Mouse (Mus musculus): ENCODE measurements around the gene Dnase1l1.

Gene Dnase1l1

DNA sequence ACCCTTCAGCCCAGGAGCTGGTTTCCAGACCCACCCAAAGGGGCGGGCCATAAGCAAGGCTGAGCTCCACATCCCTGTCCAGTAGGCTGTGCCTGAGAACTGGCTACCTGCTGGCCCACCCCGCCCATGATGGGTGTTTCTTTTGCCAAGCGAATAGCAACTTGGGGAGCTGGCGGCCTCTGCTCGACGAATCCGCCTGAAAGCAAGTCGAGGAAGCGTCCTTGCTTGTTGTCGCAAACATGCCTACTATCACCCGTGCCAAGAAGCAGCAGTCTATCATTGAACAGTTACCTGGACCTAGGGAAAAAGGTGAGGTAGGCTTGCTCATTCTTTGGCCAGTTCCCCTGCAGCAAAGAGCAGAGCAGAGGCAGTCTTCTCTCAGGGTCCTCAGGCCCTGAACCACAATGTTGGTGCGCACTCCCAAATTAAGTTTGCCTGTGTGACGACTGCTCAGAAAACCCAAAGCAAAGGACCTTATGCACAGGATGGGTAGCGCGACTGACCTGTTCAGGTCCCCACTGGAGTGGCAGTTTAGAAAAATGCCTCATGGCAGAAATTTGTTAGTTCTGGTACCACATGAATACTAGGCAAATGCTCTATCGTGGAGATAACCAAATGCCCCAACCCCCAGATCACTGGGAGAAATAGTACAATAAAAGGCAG is at the start of gene Dnase1l1, which contains the start of gene Taz:
TSS of gene Dnase1l1 (minus strand) at position 606 of the 663 bp plus-strand sequence.
TSS of gene Taz (plus strand) at position 181 of the 663 bp plus-strand sequence.
- DNase-seq (ENCODE audit: low read depth): peak; percentile 93

DNA sequence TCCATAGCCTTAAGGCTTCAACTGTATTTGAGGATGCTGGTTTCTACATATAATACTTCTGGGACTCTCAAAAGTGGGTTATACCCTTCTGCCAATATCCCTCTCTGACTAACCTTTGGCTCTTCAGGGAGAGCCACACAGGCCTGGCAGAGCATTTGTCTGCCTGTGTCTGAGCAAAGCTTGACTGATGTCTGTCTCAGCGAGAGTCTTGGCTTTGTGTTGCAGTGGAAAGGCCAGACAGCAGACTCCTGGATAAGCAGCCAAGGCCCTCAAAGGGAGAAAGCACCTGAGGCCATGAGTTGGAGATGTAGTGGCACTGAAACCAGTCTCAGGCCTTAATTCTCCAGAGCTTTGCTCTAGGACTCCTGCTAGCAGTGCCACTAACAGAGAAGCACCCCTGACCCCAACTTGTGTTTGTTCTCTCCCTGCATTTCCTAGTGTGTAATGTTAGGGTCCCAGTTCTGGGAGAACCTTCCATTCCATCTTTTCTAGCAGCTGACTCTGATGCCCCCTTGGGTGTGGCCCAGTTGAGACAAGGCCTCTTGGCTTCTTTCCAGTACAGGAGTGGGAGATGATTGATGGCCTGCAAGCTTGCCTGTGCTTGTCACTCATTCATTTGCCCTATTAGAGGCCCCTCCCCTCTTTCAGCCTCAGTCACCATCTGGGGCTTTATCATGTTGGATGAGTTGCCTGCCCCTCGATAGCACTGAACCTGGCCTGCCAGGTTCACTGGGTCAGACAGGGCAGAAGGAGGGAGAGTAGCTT is 48.2 kb upstream of the Dnase1l1 start:
- no peak for DNase-seq (ENCODE audit: low read depth)

DNA sequence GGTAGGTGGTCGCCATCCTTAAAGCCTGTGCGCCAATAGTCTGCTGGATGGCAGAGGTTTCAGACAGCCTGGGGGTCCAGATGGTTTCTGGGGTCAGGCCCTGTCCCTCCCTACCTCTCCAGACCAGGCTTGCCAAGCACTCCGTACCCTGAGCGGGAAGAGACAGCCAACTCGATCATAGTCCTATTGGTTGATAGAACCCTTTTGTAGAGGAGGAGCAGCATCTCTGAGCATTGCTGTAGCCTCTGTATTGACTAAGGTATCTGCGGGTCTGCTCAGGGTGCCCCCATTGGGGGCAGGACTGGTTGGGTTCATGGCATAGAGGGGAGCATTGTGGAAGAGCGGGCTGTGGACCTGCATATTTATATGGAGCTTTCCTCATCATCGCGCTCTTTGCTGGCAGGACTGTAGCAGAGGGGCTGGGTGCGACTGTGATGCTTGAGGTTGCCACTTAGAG is 47.1 kb upstream of the Dnase1l1 start:
- DNase-seq (ENCODE audit: low read depth): no peak

DNA sequence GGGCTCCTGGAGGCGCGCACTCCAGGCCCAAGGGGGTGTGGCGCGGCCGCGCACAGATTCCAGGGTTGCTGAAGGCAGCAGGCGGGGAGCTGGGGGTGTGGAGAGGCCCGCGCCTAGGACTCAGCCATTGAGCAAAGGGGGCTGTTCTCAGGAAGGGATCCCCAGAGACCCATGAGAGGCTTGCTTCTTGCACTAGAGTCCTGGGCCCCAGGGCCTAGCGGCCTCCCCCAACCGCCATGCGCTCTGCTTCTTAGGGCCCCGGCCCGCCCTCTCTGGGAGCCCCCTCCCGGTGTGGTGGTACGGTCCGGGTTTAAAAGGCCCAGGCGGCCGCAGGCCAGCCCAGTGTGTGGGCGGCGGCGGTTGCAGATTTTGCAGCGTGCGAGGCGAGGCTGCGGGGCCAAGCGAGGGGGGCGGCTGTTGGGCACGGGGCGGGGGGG is 46.6 kb upstream of the Dnase1l1 start, which contains the start of gene Plxna3:
TSS of gene Plxna3 (plus strand) at position 342 of the 437 bp plus-strand sequence.
- no peak for DNase-seq (ENCODE audit: low read depth)

DNA sequence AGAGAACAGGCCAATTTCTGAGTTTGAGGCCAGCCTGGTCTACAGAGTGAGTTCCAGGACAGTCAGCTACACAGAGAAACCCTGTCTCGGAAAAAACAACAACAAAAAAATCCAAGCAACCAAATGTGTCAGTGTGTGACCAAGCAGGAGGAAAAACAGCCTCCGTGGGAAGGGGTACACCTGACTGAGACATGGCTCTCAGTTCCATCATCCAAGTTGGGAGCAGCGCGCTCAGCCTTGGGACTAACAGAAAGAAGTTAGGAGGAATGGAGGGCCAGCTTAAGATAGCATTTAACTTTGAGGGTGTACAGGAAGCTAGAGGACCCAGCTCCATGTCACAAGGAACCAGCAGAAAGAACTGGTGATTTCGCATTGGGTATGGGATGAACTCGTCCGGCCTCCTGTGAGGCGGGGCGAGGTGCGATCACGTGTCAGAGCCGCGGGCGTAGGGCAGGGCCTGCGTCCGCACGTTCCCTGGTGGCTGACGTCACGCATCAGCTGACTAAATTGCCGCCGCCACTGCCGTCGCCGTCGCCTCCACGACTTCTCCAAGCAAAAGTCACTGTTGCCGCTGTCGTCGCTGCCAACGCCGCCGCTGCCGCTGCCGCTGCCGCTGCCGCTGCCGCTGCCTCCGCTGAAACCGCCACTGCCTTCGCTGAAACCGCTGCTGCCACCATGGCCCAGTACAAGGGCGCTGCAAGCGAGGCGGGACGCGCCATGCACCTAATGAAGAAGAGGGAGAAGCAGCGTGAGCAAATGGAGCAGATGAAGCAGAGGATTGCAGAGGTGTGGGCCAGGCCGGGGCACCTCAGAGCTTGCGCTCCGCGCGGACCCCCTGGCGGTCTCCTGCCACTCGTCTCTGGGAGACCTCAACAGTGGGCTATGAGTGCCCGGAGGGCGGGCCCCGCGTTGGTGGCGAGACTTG is 30.7 kb upstream of the Dnase1l1 start, which contains the start of gene Fam50a:
TSS of gene Fam50a (plus strand) at position 494 of the 925 bp plus-strand sequence.
- DNase-seq (ENCODE audit: low read depth): peak; percentile 91

DNA sequence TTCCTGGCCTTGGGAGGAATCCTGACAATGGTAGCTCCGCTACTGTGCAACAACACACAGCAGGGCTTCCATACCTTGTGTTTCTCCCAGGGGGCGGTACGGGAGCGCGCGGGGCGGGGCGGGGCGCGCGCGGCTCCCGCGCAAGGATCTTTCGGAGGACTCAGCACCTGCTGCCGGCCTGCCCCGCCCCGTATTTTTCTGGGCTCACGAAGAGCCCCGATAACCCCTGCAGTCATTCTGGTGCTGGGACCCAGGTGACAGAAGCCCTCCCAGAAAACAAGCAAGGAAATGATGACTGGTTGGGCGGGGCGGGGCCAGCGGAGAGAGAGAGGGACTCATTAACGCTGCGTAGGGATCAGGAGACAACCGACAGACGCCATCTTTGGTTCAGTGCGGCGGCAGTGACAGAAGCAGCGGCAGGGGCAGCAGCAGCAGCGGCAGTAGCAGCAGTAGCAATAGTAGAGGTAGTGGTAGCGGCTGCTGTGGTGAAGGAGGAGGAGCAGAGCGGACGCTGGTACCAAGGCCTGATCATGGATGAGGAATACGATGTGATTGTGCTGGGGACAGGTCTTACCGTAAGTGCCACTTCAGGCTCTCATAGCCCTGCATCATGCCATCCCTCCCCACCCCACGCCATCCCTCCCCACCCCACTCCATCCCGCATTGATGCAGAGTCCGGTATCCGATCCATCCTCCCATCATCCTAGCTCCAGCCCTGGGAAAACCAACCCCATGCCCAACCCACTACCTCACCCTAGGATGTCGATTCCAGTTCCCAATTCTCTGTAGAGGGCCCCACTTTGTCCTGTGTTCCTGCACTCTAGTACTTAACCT is 22.9 kb upstream of the Dnase1l1 start, which contains the start of gene Gdi1:
TSS of gene Gdi1 (plus strand) at position 132 of the 834 bp plus-strand sequence.
- peak; percentile 78 for DNase-seq (ENCODE audit: low read depth)

DNA sequence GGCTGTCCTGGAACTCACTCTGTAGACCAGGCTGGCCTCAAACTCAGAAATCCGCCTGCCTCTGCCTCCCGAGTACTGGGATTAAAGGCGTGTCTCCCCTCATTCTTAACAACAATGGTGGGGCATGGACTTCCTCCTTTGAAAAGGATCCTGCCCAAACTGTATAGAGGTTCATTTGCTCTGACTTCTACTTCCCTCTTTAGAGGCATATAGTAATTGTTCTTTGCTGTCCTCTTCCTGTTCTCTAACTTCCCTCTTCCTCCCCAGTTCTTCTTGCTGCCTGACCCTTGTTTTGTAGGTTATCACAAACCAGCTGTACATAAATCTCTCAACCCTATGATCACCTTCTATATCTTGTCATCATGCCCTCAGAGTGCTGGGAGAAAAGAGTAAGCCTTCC is 17.6 kb upstream of the Dnase1l1 start:
- DNase-seq (ENCODE audit: low read depth): no peak

DNA sequence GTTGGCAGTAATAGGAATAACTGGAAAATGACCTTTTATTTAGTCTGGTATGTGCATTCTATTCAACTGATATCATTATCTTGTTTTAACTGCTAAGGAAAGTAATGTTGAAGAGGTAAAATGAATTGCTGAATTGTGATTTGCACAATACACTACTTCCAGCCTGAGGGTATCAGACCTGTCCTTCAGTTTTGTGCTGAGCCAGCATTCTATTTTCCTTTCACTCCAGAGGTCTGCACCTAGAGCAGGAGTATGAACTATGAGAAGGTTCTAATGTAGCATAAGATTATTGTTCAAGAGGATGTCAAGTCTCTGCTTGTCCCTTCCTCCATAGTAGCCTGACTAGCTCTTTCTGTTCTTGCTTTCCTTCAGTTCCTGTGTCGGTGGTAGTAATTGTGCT is 16.2 kb upstream of the Dnase1l1 start:
- no peak for DNase-seq (ENCODE audit: low read depth)

DNA sequence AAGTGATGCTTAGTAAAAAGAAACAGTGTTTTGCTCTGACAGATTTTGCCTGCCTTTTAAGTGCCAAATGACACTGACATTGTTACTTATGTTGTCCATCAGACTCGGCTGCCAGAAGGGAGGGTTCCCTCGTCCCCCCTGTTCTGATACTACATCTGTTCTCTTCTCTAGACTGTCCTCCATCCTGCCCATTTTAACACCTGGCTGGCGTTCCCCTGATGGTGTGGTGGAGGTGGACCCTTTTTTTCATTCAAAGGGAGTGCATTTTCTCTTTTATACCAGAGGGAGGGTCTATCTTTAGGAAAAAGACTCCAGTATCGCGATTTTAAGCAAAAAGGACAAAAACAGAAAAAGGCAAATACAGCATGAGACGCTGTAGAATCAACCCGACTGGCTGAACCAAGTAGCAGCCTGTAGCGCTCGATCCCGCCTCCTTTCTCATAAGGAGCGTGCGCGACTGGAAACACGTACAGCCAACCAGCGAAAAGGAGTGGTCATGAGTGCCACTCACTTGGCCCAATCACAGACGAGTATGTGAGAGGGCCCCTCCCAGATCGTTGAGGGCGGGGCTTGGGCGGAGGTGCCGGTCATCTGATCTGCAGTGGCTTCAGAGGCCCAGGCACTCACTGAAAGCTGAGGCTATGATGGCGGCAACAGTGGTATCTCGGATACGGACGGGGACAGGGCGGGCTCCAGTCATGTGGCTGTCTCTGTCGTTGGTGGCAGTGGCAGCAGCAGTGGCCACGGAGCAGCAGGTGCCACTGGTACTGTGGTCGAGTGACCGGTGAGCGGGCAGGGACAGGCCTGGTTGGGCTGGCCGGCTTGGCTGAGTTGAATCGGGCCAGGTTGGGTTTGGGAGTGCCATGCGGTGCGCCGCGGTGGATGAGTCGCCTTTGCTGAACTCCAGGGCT is 14.7 kb upstream of the Dnase1l1 start, which contains the start of gene Atp6ap1:
TSS of gene Atp6ap1 (plus strand) at position 560 of the 911 bp plus-strand sequence.
- DNase-seq (ENCODE audit: low read depth): peak; percentile 95

DNA sequence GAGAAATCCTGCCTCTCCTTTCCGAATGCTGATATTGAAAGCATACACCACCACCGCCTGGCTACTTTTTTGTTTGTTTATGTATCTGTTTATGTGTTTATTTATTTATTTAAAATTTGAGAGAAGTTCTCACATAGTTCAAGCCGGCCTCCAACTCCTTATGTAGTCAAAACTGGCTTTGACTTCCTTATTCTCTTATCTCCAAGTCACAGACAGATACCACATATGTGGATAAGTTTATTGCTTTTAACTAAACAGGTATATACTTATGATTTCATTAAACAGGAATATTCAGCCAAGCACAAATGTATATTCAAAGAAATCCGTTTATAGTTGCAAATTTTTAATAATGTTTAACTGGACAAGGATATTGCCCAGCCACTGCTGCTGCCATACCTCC is 11.3 kb upstream of the Dnase1l1 start:
- DNase-seq (ENCODE audit: low read depth): no peak

DNA sequence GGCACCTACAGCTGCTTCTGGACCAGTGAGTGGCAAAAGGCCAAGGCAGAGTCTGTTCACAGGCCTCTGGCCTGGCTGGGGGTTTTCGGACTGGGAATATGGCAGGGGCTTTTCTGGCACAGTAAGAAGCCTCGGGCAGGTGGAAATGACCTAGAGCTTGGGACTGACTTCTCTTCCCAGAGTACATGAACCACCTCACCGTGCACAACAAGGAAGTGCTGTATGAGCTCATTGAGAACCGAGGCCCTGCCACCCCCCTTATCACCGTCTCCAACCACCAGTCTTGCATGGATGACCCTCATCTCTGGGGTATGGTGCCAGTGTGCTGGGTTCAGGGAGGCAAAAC is 928 bp upstream of the Dnase1l1 start:
- DNase-seq (ENCODE audit: low read depth): no peak

DNA sequence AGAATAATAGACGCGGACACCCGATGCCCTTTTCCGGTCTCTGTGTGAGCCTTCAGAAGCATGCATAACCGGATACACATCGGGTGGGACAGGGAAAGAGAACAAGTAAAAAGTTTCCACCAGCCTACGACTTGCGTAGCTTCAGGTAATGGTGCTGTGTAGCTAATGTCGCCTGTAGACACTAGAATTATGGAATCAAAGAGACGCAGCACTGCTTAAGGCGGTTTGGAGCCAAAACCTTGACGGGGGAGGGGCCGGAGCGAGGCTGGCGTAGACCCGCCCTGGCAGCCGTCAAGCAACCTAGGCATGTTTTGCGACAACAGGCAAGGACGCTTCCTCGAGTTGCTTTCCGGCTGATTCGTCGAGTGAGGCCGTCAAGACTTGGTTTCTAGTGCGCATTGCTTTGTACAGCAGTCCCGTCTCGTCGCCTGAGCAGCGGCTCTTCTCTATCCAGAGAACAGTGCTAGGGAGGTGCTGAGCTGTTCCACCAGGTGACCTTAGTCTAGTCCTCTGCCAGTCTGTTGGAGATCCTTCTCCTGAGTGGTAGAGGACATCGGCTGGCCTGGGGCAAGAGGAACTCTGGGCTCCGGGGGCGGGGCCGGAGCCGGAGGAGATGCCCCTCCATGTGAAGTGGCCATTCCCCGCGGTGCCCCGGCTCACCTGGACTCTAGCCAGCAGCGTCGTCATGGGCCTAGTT is 406 bp upstream of the Dnase1l1 start:
- DNase-seq (ENCODE audit: low read depth): peak; percentile 93

DNA sequence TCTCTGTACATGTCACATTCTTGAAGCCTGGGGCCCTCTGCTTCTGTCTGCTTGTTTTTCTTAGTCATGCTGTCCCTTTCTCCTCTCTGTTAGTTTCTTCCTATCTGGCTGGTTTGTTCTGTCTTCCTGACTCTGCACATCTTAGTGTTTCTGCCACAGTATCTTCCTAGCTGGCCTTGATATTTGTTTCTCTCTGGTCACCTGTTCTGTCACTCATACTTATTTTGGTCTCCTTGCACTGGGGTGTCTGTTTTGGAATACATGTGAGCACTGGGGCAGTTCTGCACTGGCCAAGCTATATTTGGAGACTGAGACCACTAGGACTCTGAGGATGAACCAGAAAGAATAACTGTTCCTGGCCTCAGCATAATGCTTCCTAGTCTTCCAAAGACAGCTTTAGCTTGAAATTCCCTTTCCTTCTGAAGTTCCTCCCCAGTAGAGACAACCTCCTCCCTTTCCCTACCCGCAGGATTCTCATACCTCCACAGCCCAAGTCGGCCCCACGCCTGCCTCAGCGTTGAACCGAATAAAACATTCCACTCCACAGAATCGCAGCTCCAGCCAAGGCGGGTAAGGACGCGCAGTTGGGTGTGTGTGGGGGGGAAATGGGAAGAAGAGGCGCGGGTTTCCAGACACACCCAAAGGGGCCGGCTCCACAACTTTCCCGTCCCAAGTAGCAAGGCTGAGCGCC is 951 bp downstream of the Dnase1l1 start:
- no peak for DNase-seq (ENCODE audit: low read depth)

DNA sequence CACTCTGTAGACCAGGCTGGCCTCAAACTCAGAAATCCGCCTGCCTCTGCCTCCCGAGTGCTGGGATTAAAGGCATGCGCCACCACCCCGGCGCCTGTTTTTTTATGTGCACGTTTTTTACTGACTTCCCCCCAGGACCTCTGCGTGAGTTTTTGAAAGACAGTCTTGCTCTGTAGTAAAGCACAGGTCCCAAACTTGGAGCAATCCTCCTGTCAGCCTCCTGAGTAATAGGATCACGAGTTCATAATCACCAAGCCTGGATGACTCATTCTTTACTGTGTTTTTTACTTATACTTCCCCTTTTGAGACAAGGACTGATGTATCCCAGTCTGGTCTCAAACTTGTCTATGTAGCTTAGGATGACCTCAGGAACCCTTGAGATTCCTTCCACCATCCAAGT is 4.2 kb downstream of the Dnase1l1 start:
- DNase-seq (ENCODE audit: low read depth): peak; percentile 81

DNA sequence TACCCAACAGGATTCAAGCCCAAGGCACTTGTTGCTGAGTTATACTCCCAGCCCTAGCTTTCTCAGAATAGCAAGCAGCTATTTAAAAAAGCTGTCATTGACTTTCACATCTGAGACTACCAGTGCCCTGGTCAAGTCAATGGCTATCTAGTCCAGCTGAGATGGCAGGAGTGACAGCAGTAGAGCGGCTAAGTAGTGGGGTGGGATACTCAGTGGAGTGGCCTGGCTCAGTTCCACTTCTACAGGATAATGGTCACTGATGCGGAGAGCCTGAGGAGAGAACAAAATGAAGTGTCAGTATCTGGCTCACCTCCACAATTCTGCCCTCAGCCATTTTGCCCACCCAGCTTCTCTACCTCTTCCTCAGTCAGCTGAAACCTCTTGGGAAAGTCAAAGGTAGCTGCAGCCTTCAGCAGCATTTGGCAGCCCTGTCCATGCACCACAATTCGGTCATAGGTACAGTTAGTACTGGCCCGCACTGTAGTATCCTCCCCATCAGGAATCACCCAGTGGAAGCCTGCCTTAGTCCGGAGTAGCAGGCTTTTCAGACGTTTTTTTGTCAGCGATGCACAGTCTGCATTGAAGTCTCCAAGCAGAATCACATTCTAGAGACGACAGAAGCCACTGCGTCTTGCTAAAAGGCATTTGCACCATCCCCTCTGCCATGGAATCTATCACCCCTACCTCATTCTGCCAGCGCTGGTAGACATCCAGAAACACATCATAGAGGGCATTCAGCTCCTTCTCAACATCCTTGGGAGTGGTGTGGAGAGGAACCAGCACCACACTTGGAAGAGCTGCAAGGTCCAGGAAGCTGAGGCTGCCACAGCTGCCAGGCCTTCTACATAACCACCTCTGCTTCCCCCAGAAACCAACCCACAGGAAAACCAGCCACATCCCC is 8.5 kb downstream of the Dnase1l1 start:
- DNase-seq (ENCODE audit: low read depth): peak; percentile 64

DNA sequence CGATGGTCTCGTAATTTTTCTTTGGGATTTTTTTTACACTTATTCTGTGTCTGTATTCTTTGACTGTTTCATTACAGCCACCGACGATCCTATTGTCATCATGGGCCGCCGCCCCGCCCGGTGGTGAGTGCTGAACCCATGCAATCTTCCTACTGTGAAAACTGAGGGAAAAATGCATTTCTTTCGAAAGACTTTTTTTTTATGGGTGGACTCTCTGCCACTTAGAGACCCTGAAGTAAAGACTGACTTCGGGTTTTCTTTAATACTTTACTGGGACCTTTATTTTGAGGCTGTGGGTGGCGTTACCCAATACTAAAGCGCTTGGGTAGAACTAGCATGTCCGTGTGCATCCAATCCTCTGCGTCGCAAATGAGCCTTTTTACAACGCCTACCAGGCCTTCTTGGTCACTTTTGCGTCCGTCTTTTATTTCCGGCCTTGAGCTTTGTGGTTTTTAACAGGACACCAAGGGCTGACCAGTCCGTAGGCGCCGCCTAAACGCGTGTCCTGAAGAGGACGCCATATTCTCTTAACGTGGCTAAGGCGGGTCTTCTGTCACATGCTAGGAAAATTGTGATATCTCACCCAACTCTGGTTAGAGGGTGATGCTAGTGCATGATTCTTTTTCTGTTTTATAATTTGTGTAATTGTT is 11.1 kb downstream of the Dnase1l1 start:
- DNase-seq (ENCODE audit: low read depth): peak; percentile 87
